8 mouse cellular contexts compared by ENCODE assay signal in the genomic region with DNA sequence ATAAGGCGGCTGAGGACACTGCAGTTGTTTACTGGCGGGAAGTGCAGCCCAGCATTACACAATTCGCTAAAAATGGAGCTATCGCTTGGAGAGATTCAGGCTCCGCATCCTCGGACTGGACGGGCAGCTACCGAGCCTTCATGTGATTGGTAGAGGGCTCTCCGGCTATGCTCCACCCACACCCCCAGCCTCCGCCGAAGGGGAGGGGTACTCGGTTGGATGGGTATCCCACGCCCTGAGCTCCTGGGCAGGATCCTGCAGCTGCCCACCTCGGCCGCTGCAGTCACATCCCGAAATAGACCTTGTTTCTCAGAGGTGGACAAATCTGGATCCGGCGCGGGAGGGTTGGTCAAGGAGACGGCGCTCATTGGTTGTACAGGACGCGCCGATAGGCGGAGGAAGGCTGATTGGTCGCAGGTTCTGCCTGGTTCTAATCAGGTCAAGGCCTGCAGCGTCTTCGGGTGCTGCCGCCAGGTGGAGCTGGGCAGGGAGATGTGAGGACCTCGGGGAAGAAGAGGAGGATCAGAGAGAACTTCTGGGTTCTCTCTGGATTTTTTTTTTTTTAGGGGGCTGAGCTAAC. TPM values are rescaled to one million over a fixed set of nuclear protein-coding genes. Genes with fewer than 3 reads are reported as not detected.
DNase-seq lines count a peak whose midpoint lies in the region; ATAC-seq and TF ChIP-seq lines count a peak whose summit lies in the region.

No protein-coding gene starts in this region.

- H3K9ac ChIP-seq in embryonic facial prominence, embryonic 15.5 days, result no peak overlapping the region; the same call in 1 of the 2 replicates
- peak overlapping the region; percentile 42 for H3K9ac ChIP-seq in kidney, embryonic 14.5 days (ENCODE audit: low read depth, low read length)
- no peak overlapping the region for H3K9ac ChIP-seq in limb, embryonic 15.5 days

- peak; percentile 97 for DNase-seq in 3T3-L1 (ENCODE audit: low read depth, low spot score)
- DNase-seq in heart, adult 9 months (ENCODE audit: low spot score in 2 of 2), result peak; percentile 96 to 97
- peak; percentile 37 to 44 for DNase-seq in monocyte, adult 2 months (ENCODE audit: low read depth in 1 of 2, low spot score in 2 of 2)
- DNase-seq in spleen, postnatal 36 days (ENCODE audit: low spot score in 2 of 2), result peak; percentile 75 to 78

- H3K9me3 ChIP-seq in embryonic facial prominence, embryonic 15.5 days (replicated peaks), result no peaks in the 10 kb centered on the region
- H3K9me3 ChIP-seq in kidney, embryonic 14.5 days (ENCODE audit: control insufficient read depth, low read length), result no peaks in the 10 kb centered on the region
- no peaks in the 10 kb centered on the region for H3K9me3 ChIP-seq in limb, embryonic 15.5 days

- H3K4me3 ChIP-seq in bone marrow, adult 2 months (replicated peaks; ENCODE audit: control insufficient read depth, low read depth, low read length), result peak overlapping the region; percentile 55
- peak overlapping the region; percentile 59 for H3K4me3 ChIP-seq in embryonic facial prominence, embryonic 15.5 days (replicated peaks)
- H3K4me3 ChIP-seq in kidney, embryonic 14.5 days (ENCODE audit: low read length), result peak overlapping the region; percentile 47
- H3K4me3 ChIP-seq in limb, embryonic 15.5 days, result peak overlapping the region; percentile 59

- no peaks in the 10 kb centered on the region for H3K36me3 ChIP-seq in embryonic facial prominence, embryonic 15.5 days
- H3K36me3 ChIP-seq in kidney, embryonic 14.5 days (ENCODE audit: control insufficient read depth, insufficient read depth, low read length), result no peaks in the 10 kb centered on the region
- H3K36me3 ChIP-seq in limb, embryonic 15.5 days, result no peaks in the 10 kb centered on the region

- H3K4me2 ChIP-seq in embryonic facial prominence, embryonic 15.5 days (replicated peaks), result peak overlapping the region; percentile 69
- H3K4me2 ChIP-seq in kidney, embryonic 14.5 days (replicated peaks; ENCODE audit: low read depth, low read length), result peak overlapping the region; percentile 73
- H3K4me2 ChIP-seq in limb, embryonic 15.5 days, result peak overlapping the region; percentile 78

- no peak overlapping the region for H3K27ac ChIP-seq in bone marrow, adult 2 months (ENCODE audit: control insufficient read depth, insufficient read depth, low read depth, low read length, poor library complexity)
- no peak overlapping the region; the same call in 1 of the 2 replicates for H3K27ac ChIP-seq in embryonic facial prominence, embryonic 15.5 days (replicated peaks)
- H3K27ac ChIP-seq in kidney, embryonic 14.5 days (ENCODE audit: low read depth, low read length), result peak overlapping the region; percentile 66; the same call in 1 of the 2 replicates
- no peak overlapping the region for H3K27ac ChIP-seq in limb, embryonic 15.5 days

- peaks cover 16% of the 10 kb centered on the region; the same call in 1 of the 2 replicates for H3K27me3 ChIP-seq in embryonic facial prominence, embryonic 15.5 days
- no peaks in the 10 kb centered on the region for H3K27me3 ChIP-seq in kidney, embryonic 14.5 days (ENCODE audit: control insufficient read depth, insufficient read depth, low read length)
- peaks cover 6% of the 10 kb centered on the region for H3K27me3 ChIP-seq in limb, embryonic 15.5 days

- TF ChIP-seq POLR2A in bone marrow, adult 2 months (IDR thresholded peaks at IDR 0.05; ENCODE audit: borderline replicate concordance, control insufficient read depth, low read depth, low read length), result no peak

- TF ChIP-seq CTCF in bone marrow, adult 2 months (IDR thresholded peaks at IDR 0.05; ENCODE audit: control insufficient read depth, insufficient read depth, low read length), result peak; percentile 67

- H3K4me1 ChIP-seq in bone marrow, adult 2 months (ENCODE audit: control insufficient read depth, insufficient read depth, low read length), result no peaks in the 10 kb centered on the region
- peaks cover 10% of the 10 kb centered on the region; the same call in 1 of the 2 replicates for H3K4me1 ChIP-seq in embryonic facial prominence, embryonic 15.5 days
- H3K4me1 ChIP-seq in kidney, embryonic 14.5 days (ENCODE audit: control insufficient read depth, insufficient read depth, low read length), result peaks cover 9% of the 10 kb centered on the region; the same call in 1 of the 2 replicates
- H3K4me1 ChIP-seq in limb, embryonic 15.5 days, result peaks cover 13% of the 10 kb centered on the region

- under 1% methylated on average over 30 of the region's 30 CpGs for WGBS in bone marrow, adult 2 months
- under 1% methylated on average over 30 of the region's 30 CpGs for WGBS in embryonic facial prominence, embryonic 15.5 days
- under 1% methylated on average over 30 of the region's 30 CpGs for WGBS in kidney, embryonic 14.5 days
- under 1% methylated on average over 30 of the region's 30 CpGs for WGBS in limb, embryonic 15.5 days

- ATAC-seq in embryonic facial prominence, embryonic 15.5 days (ENCODE audit: insufficient number of reproducible peaks, low FRiP score, low TSS enrichment, low read depth), result peak; percentile 95
- peak; percentile 98 for ATAC-seq in kidney, embryonic 14.5 days (ENCODE audit: low FRiP score, low TSS enrichment)
- ATAC-seq in limb, embryonic 15.5 days (ENCODE audit: insufficient number of reproducible peaks, low FRiP score, low TSS enrichment, low read depth), result peak; percentile 93

RNA-seq across cellular contexts. Expression of a gene that starts 14.1 kb away (rescaled TPM):
- polyA plus RNA-seq in bone marrow, adult 2 months (2011; ENCODE audit: insufficient read depth, insufficient read length, low replicate concordance, missing spikeins), result not detected in 2 replicates
- polyA plus RNA-seq in embryonic facial prominence, embryonic 15.5 days (2015; fragmentation: Nextera tagmentation; extraction: Ambion mirVana), result not detected in 2 replicates
- polyA plus RNA-seq in kidney, embryonic 14.5 days (2014; fragmentation: Nextera tagmentation; extraction: Ambion mirVana), result not detected in 2 replicates
- not detected in 2 replicates for polyA plus RNA-seq in limb, embryonic 15.5 days (2015; fragmentation: Nextera tagmentation; extraction: Ambion mirVana)

RNA-seq across cellular contexts. Expression of a gene that starts 14.3 kb away (rescaled TPM):
- 0.43 and 1.2 TPM in 2 replicates for polyA plus RNA-seq in bone marrow, adult 2 months (2011; ENCODE audit: insufficient read depth, insufficient read length, low replicate concordance, missing spikeins)
- 2.1 and 2.9 TPM in 2 replicates for polyA plus RNA-seq in embryonic facial prominence, embryonic 15.5 days (2015; fragmentation: Nextera tagmentation; extraction: Ambion mirVana)
- 0.99 and 1.2 TPM in 2 replicates for polyA plus RNA-seq in kidney, embryonic 14.5 days (2014; fragmentation: Nextera tagmentation; extraction: Ambion mirVana)
- 0.20 and 0.40 TPM in 2 replicates for polyA plus RNA-seq in limb, embryonic 15.5 days (2015; fragmentation: Nextera tagmentation; extraction: Ambion mirVana)

RNA-seq across cellular contexts. Expression of a gene that starts 15.8 kb away (rescaled TPM):
- polyA plus RNA-seq in bone marrow, adult 2 months (2011; ENCODE audit: insufficient read depth, insufficient read length, low replicate concordance, missing spikeins), result 9.1 and 12.2 TPM in 2 replicates
- polyA plus RNA-seq in embryonic facial prominence, embryonic 15.5 days (2015; fragmentation: Nextera tagmentation; extraction: Ambion mirVana), result 47.8 and 48.5 TPM in 2 replicates
- 40.6 and 52.6 TPM in 2 replicates for polyA plus RNA-seq in kidney, embryonic 14.5 days (2014; fragmentation: Nextera tagmentation; extraction: Ambion mirVana)
- polyA plus RNA-seq in limb, embryonic 15.5 days (2015; fragmentation: Nextera tagmentation; extraction: Ambion mirVana), result 46.7 and 56.3 TPM in 2 replicates

RNA-seq across cellular contexts. Expression of a gene that starts 39.6 kb away (rescaled TPM):
- polyA plus RNA-seq in bone marrow, adult 2 months (2011; ENCODE audit: insufficient read depth, insufficient read length, low replicate concordance, missing spikeins), result not detected in 2 replicates
- polyA plus RNA-seq in embryonic facial prominence, embryonic 15.5 days (2015; fragmentation: Nextera tagmentation; extraction: Ambion mirVana), result not detected in 2 replicates
- not detected in 2 replicates for polyA plus RNA-seq in kidney, embryonic 14.5 days (2014; fragmentation: Nextera tagmentation; extraction: Ambion mirVana)
- not detected in 2 replicates for polyA plus RNA-seq in limb, embryonic 15.5 days (2015; fragmentation: Nextera tagmentation; extraction: Ambion mirVana)

RNA-seq across cellular contexts. Expression of a gene that starts 39.6 kb away (rescaled TPM):
- polyA plus RNA-seq in bone marrow, adult 2 months (2011; ENCODE audit: insufficient read depth, insufficient read length, low replicate concordance, missing spikeins), result not detected in 2 replicates
- not detected in 2 replicates for polyA plus RNA-seq in embryonic facial prominence, embryonic 15.5 days (2015; fragmentation: Nextera tagmentation; extraction: Ambion mirVana)
- polyA plus RNA-seq in kidney, embryonic 14.5 days (2014; fragmentation: Nextera tagmentation; extraction: Ambion mirVana), result not detected in 2 replicates
- polyA plus RNA-seq in limb, embryonic 15.5 days (2015; fragmentation: Nextera tagmentation; extraction: Ambion mirVana), result not detected in 2 replicates

Comparison
In these comparisons a context has a peak if more than half of its experiments do, and no peak if none do; other contexts are left out.
1. DNase-seq: peak in every context shown above with its lines; median percentile 97 in 3T3-L1; 96 in heart, adult 9 months; 76 in spleen, postnatal 36 days; 40 in monocyte, adult 2 months.